ENCODE assay signal across 8 mouse cellular contexts in genomic region chr3:134302681-134303491, GRCm38 (mm10).
A peak's percentile ranks its signal among the peaks of the same experiment; 100 is the strongest.
DNase-seq lines count a peak whose midpoint lies in the region; ATAC-seq and TF ChIP-seq lines count a peak whose summit lies in the region.

No protein-coding gene starts in this region.

- H3K27me3 ChIP-seq in hindbrain, embryonic 10.5 days (ENCODE audit: insufficient read depth, poor library complexity, severe bottlenecking): no peaks in the 10 kb centered on the region
- no peaks in the 10 kb centered on the region for H3K27me3 ChIP-seq in midbrain, embryonic 10.5 days (ENCODE audit: low read depth, poor library complexity, severe bottlenecking)

- H3K36me3 ChIP-seq in hindbrain, embryonic 10.5 days: no peaks in the 10 kb centered on the region
- H3K36me3 ChIP-seq in midbrain, embryonic 10.5 days: no peaks in the 10 kb centered on the region

- no peak for TF ChIP-seq CTCF in lung, adult 2 months (IDR thresholded peaks at IDR 0.05; ENCODE audit: insufficient read depth, low read length)

- 16% methylated on average over 21 of the region's 21 CpGs for WGBS in hindbrain, embryonic 10.5 days
- 13% methylated on average over 21 of the region's 21 CpGs for WGBS in midbrain, embryonic 10.5 days
- WGBS in lung, adult 2 months: 34% methylated on average over 21 of the region's 21 CpGs

- H3K4me1 ChIP-seq in hindbrain, embryonic 10.5 days (replicated peaks): peaks cover 67% of the 10 kb centered on the region
- peaks cover 71% of the 10 kb centered on the region for H3K4me1 ChIP-seq in midbrain, embryonic 10.5 days
- no peaks in the 10 kb centered on the region for H3K4me1 ChIP-seq in lung, adult 2 months (ENCODE audit: control insufficient read depth, insufficient read depth, low read length)

- no peak for ATAC-seq in monocyte, adult 5-6 weeks (replicated peaks; ENCODE audit: insufficient number of reproducible peaks, low FRiP score, low TSS enrichment, poor library complexity, severe bottlenecking)

- no peaks in the 10 kb centered on the region for H3K9me3 ChIP-seq in hindbrain, embryonic 10.5 days
- H3K9me3 ChIP-seq in midbrain, embryonic 10.5 days (replicated peaks): no peaks in the 10 kb centered on the region

- DNase-seq in adrenal gland, adult (ENCODE audit: inconsistent age in 2 of 2, low spot score in 1 of 2): peak; percentile 11 to 63
- DNase-seq in adrenal gland, adult 18-20 months (ENCODE audit: low spot score in 2 of 2): no peak
- DNase-seq in right cerebral cortex, postnatal 10 days (ENCODE audit: low spot score in 2 of 2): peak; percentile 42 to 54
- DNase-seq in right cerebral cortex, postnatal 14 days: no peak
- DNase-seq in hindbrain, embryonic 10.5 days (ENCODE audit: low spot score): peak; percentile 65
- peak; percentile 63 for DNase-seq in midbrain, embryonic 10.5 days (ENCODE audit: low spot score)
- no peak for DNase-seq in lung, adult 2 months

- peak overlapping the region; percentile 45 for H3K4me3 ChIP-seq in hindbrain, embryonic 10.5 days
- H3K4me3 ChIP-seq in midbrain, embryonic 10.5 days: peak overlapping the region; percentile 48
- no peak overlapping the region for H3K4me3 ChIP-seq in lung, adult 2 months (replicated peaks; ENCODE audit: extremely low read depth, low read depth, low read length)

- TF ChIP-seq POLR2A in lung, adult 2 months (IDR thresholded peaks at IDR 0.05; ENCODE audit: borderline replicate concordance, extremely low read depth, low read depth, low read length): no peak

- peak overlapping the region; percentile 85 for H3K27ac ChIP-seq in hindbrain, embryonic 10.5 days
- peak overlapping the region; percentile 86 for H3K27ac ChIP-seq in midbrain, embryonic 10.5 days (replicated peaks)

Comparison
In these comparisons a context has a peak if more than half of its experiments do, and no peak if none do; other contexts are left out.
1. DNase-seq: peak in adrenal gland, adult (2 of 2), right cerebral cortex, postnatal 10 days (2 of 2), hindbrain, embryonic 10.5 days (single experiment) and midbrain, embryonic 10.5 days (single experiment); none in adrenal gland, adult 18-20 months (0 of 2), right cerebral cortex, postnatal 14 days (single experiment) and lung, adult 2 months (single experiment).